Comparison of ENCODE assay signal across 8 mouse cellular contexts in genomic region chr12:32820688-32821503, GRCm38 (mm10). TPM values are rescaled to one million over a fixed set of nuclear protein-coding genes. Genes with fewer than 3 reads are reported as not detected.
DNase-seq lines count a peak whose midpoint lies in the region; ATAC-seq and TF ChIP-seq lines count a peak whose summit lies in the region.

No protein-coding gene starts in this region.

- peak; percentile 3 for TF ChIP-seq POLR2A in myocyte (IDR thresholded peaks at IDR 0.05; ENCODE audit: insufficient read length, low read depth)

- peak; percentile 78 for ATAC-seq in embryonic facial prominence, embryonic 14.5 days (ENCODE audit: low read depth)
- peak; percentile 85 for ATAC-seq in kidney, embryonic 14.5 days (ENCODE audit: low FRiP score, low TSS enrichment)
- ATAC-seq in stomach, embryonic 16.5 days (ENCODE audit: insufficient read depth, low FRiP score) = peak; percentile 75

- H3K4me3 ChIP-seq in embryonic facial prominence, embryonic 14.5 days (ENCODE audit: low read depth, low read length) = peak overlapping the region; percentile 68
- peak overlapping the region; percentile 87 for H3K4me3 ChIP-seq in kidney, embryonic 14.5 days (ENCODE audit: low read length)
- H3K4me3 ChIP-seq in myocyte = peak overlapping the region; percentile 71
- H3K4me3 ChIP-seq in stomach, embryonic 16.5 days (replicated peaks; ENCODE audit: low read length) = peak overlapping the region; percentile 86

- peaks cover 48% of the 10 kb centered on the region for H3K79me2 ChIP-seq in myocyte (ENCODE audit: control insufficient read depth, insufficient read depth)

- peak; percentile 71 to 79 for DNase-seq in B cell, adult 2 months
- peak; percentile 44 to 63 for DNase-seq in adrenal gland, postnatal 4 days (ENCODE audit: low spot score in 2 of 2)
- peak; percentile 62 for DNase-seq in embryonic facial prominence, embryonic 14.5 days (ENCODE audit: low spot score)
- DNase-seq in heart, adult 9 months (ENCODE audit: low spot score in 2 of 2) = peak; percentile 61 to 76
- DNase-seq in liver = peak; percentile 77

- 3% methylated on average over 18 of the region's 49 CpGs for WGBS in embryonic facial prominence, embryonic 14.5 days
- 1% methylated on average over 48 of the region's 49 CpGs for WGBS in kidney, embryonic 14.5 days
- WGBS in stomach, embryonic 16.5 days = 1% methylated on average over 47 of the region's 49 CpGs

- H3ac ChIP-seq in myocyte (ENCODE audit: control insufficient read depth, insufficient read length) = peak overlapping the region; percentile 45

- peak overlapping the region; percentile 56 for H3K4me2 ChIP-seq in embryonic facial prominence, embryonic 14.5 days (ENCODE audit: low read depth, low read length)
- peak overlapping the region; percentile 48 for H3K4me2 ChIP-seq in kidney, embryonic 14.5 days (replicated peaks; ENCODE audit: low read depth, low read length)
- H3K4me2 ChIP-seq in myocyte (ENCODE audit: low read depth) = peak overlapping the region; percentile 71
- H3K4me2 ChIP-seq in stomach, embryonic 16.5 days (ENCODE audit: low read depth, low read length) = peak overlapping the region; percentile 64

- H3K4me1 ChIP-seq in embryonic facial prominence, embryonic 14.5 days (ENCODE audit: control insufficient read depth, insufficient read depth, low read length) = no peaks in the 10 kb centered on the region; the same call in 1 of the 2 replicates
- H3K4me1 ChIP-seq in kidney, embryonic 14.5 days (ENCODE audit: control insufficient read depth, insufficient read depth, low read length) = peaks cover 3% of the 10 kb centered on the region; the same call in 1 of the 2 replicates
- peaks cover 5% of the 10 kb centered on the region for H3K4me1 ChIP-seq in stomach, embryonic 16.5 days (ENCODE audit: control insufficient read depth, insufficient read depth, low read length)

- H3K27me3 ChIP-seq in embryonic facial prominence, embryonic 14.5 days (replicated peaks; ENCODE audit: control insufficient read depth, insufficient read depth, low read length) = no peaks in the 10 kb centered on the region
- no peaks in the 10 kb centered on the region for H3K27me3 ChIP-seq in kidney, embryonic 14.5 days (ENCODE audit: control insufficient read depth, insufficient read depth, low read length)
- H3K27me3 ChIP-seq in myocyte (ENCODE audit: control insufficient read depth, insufficient read depth, insufficient read length) = no peaks in the 10 kb centered on the region
- H3K27me3 ChIP-seq in stomach, embryonic 16.5 days (ENCODE audit: control insufficient read depth, insufficient read depth, low read length) = no peaks in the 10 kb centered on the region

- H3K9ac ChIP-seq in embryonic facial prominence, embryonic 14.5 days (ENCODE audit: low read depth, low read length) = peak overlapping the region; percentile 73
- peak overlapping the region; percentile 73 for H3K9ac ChIP-seq in kidney, embryonic 14.5 days (ENCODE audit: low read depth, low read length)
- H3K9ac ChIP-seq in stomach, embryonic 16.5 days (ENCODE audit: low read length) = peak overlapping the region; percentile 89

- no peaks in the 10 kb centered on the region for H3K9me3 ChIP-seq in embryonic facial prominence, embryonic 14.5 days (ENCODE audit: control insufficient read depth, low read length)
- H3K9me3 ChIP-seq in kidney, embryonic 14.5 days (ENCODE audit: control insufficient read depth, low read length) = no peaks in the 10 kb centered on the region
- H3K9me3 ChIP-seq in stomach, embryonic 16.5 days (replicated peaks; ENCODE audit: control insufficient read depth, low read length) = no peaks in the 10 kb centered on the region

- H3K36me3 ChIP-seq in embryonic facial prominence, embryonic 14.5 days (ENCODE audit: control insufficient read depth, insufficient read depth, low read length) = peaks cover 11% of the 10 kb centered on the region; the same call in 1 of the 2 replicates
- H3K36me3 ChIP-seq in kidney, embryonic 14.5 days (ENCODE audit: control insufficient read depth, insufficient read depth, low read length) = no peaks in the 10 kb centered on the region; the same call in 1 of the 2 replicates
- peaks cover 6% of the 10 kb centered on the region for H3K36me3 ChIP-seq in myocyte (ENCODE audit: control insufficient read depth, insufficient read depth)
- H3K36me3 ChIP-seq in stomach, embryonic 16.5 days (ENCODE audit: control insufficient read depth, insufficient read depth, low read length) = 0 out of 2 replicates have a peak, but pooled peaks cover 6% of the 10 kb centered on the region

- H3K27ac ChIP-seq in embryonic facial prominence, embryonic 14.5 days (replicated peaks; ENCODE audit: low read depth, low read length) = peak overlapping the region; percentile 97
- H3K27ac ChIP-seq in kidney, embryonic 14.5 days (ENCODE audit: low read depth, low read length) = peak overlapping the region; percentile 91
- peak overlapping the region; percentile 93 for H3K27ac ChIP-seq in stomach, embryonic 16.5 days (ENCODE audit: low read length)

TF ChIP-seq in myocyte, 11 proteins besides CTCF, POLR2A, EP300 and RAD21:
- no peak for TF ChIP-seq POLR2AphosphoS2 (IDR thresholded peaks at IDR 0.05; ENCODE audit: insufficient read length, low read depth)
- TF ChIP-seq TCF12 (IDR thresholded peaks at IDR 0.05; ENCODE audit: insufficient read depth, poor library complexity, severe bottlenecking) = no peak
- no peak for TF ChIP-seq REST (IDR thresholded peaks at IDR 0.05; ENCODE audit: insufficient read depth, insufficient read length)
- TF ChIP-seq E2F4 (IDR thresholded peaks at IDR 0.05; ENCODE audit: insufficient read depth) = no peak
- peak in 2 of 3 experiments; percentile 1 to 46 for TF ChIP-seq MYOD1 (IDR thresholded peaks at IDR 0.05; ENCODE audit: control insufficient read depth in 1 of 3, insufficient read length in 2 of 3, low read depth in 2 of 3)
- TF ChIP-seq MYOG (IDR thresholded peaks at IDR 0.05; ENCODE audit: control insufficient read depth in 1 of 3, insufficient read depth in 1 of 3, insufficient read length in 2 of 3, low read depth in 2 of 3) = peak in 1 of 3 experiments; percentile 3
- TF ChIP-seq CEBPB (IDR thresholded peaks at IDR 0.05; ENCODE audit: insufficient read depth, poor library complexity, severe bottlenecking) = no peak
- TF ChIP-seq USF1 (IDR thresholded peaks at IDR 0.05; ENCODE audit: low read depth) = no peak

RNA-seq across cellular contexts. Expression of gene Nampt, which starts 1.6 kb away (rescaled TPM):
- total RNA-seq in adrenal gland, postnatal 4 days (2021) = 10 to 100 TPM; 40.1 to 41.0 TPM
- polyA plus RNA-seq in embryonic facial prominence, embryonic 14.5 days (2014; fragmentation: Nextera tagmentation; extraction: Ambion mirVana) = 24.9 and 26.6 TPM in 2 replicates
- polyA plus RNA-seq in kidney, embryonic 14.5 days (2014; fragmentation: Nextera tagmentation; extraction: Ambion mirVana) = 23.6 and 30.9 TPM in 2 replicates
- 8.8 TPM for polyA plus RNA-seq in myocyte (2012; fragmentation: generic; extraction: Trizol)
- 25.2 and 27.5 TPM in 2 replicates for polyA plus RNA-seq in stomach, embryonic 16.5 days (2015; fragmentation: Nextera tagmentation; extraction: Ambion mirVana)

Comparison
In these comparisons a context has a peak if more than half of its experiments do, and no peak if none do; other contexts are left out.
1. Peak in every context shown above with its lines: DNase-seq, ATAC-seq, H3K4me3 ChIP-seq and H3K27ac ChIP-seq.